Mouse (Mus musculus): Measurements from ENCODE around the gene Gm29735.
"Not testable (repeated sequence)": the region's sequence is repeated elsewhere in the genome, so short reads cannot be mapped to it uniquely, and the experiment has no call there.

Gene Gm29735

DNA sequence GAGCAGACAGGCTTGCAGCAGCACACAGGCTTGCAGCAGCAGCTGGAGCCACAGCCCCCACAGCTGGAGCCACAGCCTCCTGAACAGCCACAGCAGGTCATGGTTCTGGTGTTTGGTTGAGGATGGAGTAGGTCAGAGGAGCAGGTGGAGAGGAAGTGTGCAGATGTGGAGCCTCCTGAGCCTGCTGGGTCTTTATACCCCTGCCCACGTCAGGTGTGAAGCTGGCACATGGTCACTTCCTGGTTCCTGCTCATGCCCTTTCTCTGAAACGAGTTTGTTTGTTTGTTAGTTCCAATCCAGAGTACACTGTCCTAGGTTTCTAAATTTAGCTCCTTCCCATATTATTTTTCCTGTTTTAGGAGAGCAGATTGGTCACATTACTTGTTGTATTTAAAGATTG lies at the start of gene Gm29735:
TSS of gene Gm29735 (minus strand) at position 101 of the 400 bp plus-strand sequence.
- not testable (repeated sequence) for DNase-seq (ENCODE audit: low spot score)

DNA sequence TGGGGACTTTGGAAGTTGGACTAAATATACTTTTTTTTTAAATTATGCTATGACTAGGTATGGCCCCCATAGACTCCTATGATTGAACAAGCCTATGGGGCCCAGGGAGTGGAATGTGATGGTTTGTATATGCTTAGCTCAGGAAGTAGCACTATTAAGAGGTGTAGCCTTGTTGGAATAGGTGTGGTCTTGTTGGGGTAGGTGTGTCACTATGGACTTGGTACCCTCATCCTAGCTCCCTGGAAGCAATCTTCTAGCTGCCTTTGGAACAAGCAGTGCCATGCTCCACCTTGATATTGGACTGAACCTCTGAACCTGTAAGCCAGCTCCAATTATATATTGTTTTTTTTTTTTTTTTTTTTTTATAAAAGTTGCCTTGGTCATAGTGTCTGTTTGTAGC lies 48.6 kb upstream of the Gm29735 start:
- DNase-seq (ENCODE audit: low spot score): no peak

GRCm38 (mm10) chr7:142201064-142201463 lies 44.2 kb upstream of the Gm29735 start, which contains the start of gene Krtap5-3:
Krtap5-3 (plus strand) TSS chr7:142201364.
- no peak for DNase-seq (ENCODE audit: low spot score)

GRCm38 (mm10) chr7:142198748-142199147 lies 41.8 kb upstream of the Gm29735 start:
- DNase-seq (ENCODE audit: low spot score): no peak

DNA sequence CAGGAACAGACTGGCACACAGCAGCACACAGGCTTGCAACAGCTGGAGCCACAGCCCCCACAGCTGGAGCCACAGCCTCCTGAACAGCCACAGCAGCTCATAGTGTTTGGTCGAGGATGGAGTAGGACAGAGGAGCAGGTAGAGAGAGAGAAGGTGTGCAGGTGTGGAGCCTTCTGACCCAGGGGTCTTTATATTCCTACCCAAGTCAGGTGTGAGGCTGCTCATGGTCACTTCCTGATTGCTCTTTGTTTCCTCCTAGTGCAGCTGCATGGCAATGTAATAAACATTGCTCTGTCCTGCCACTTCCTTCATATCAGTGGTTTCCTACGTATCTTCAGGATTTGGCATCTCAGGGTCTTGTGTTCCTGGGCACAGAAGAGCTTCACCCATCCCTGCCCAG lies 33.4 kb upstream of the Gm29735 start, which contains the start of gene Gm10153:
TSS of gene Gm10153 (minus strand) at position 101 of the 400 bp plus-strand sequence.
- no peak for DNase-seq (ENCODE audit: low spot score)

- DNase-seq (ENCODE audit: low spot score): no peak
Observed at GRCm38 (mm10) chr7:142188156-142188555, 31.2 kb upstream of the Gm29735 start.

GRCm38 (mm10) chr7:142181021-142181420 lies 24.1 kb upstream of the Gm29735 start:
- no peak for DNase-seq (ENCODE audit: low spot score)

DNA sequence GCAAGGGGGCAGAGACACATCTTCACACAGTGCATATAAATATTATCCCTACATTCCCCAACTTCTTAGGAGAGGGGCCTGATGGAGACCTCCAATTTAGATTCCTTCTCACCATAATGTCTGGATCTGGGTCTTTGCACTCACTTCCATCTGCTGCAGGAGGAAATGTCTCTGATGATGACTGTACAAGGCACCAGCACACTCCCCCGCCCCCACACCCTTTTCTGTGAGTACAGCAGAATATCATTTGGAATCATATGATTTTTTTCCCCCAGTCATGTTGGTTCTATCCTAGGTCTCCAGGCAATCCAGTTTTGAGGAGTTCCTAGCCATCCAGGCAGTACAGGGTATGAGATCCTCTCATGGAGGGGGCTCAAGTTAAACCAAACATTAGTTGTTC lies 21.8 kb upstream of the Gm29735 start:
- no peak for DNase-seq (ENCODE audit: low spot score)

- DNase-seq (ENCODE audit: low spot score): not testable (repeated sequence)
Observed at GRCm38 (mm10) chr7:142175905-142176304, 19.0 kb upstream of the Gm29735 start, which contains the start of gene Krtap5-2. Krtap5-2 (minus strand) TSS chr7:142176005.

DNA sequence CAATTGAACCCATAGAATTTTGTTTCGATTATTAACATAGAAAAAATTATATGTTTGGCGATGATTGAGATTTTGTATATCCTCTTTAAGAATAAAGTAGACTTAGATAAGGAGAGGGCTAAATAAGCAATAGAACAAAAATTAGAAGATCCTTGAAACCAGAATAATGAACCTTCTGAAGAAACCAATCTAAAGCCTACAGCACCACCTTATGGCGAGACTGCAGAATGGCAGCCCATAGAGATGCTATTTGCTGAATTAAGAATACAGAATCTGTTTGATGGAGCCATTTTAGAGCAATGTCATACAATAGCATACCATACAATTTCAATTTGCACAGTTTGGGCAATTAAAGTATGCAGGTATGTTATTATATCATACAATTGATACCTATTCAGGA lies 12.9 kb upstream of the Gm29735 start:
- peak; percentile 58 for DNase-seq (ENCODE audit: low spot score)

DNA sequence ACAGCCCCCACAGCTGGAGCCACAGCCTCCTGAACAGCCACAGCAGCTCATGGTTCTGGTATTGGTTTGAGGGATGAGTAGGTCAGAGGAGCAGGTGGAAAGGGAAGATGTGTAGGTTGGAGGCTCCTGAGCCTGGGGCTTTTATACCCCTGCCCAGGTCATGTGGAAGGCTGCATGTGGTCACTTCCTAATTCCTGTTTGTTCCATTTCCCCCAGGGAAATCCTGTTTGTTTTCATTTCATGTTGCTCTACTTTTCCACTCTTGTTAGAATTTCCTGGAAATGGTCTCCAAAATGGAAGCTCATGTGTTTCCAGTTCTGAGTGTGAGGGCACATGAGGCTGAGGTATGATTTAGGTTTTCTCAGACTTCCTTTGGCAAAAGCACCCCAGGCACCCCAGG lies 8.7 kb upstream of the Gm29735 start, which contains the start of gene Gm4553:
TSS of gene Gm4553 (minus strand) at position 101 of the 400 bp plus-strand sequence.
- DNase-seq (ENCODE audit: low spot score): not testable (repeated sequence)

DNA sequence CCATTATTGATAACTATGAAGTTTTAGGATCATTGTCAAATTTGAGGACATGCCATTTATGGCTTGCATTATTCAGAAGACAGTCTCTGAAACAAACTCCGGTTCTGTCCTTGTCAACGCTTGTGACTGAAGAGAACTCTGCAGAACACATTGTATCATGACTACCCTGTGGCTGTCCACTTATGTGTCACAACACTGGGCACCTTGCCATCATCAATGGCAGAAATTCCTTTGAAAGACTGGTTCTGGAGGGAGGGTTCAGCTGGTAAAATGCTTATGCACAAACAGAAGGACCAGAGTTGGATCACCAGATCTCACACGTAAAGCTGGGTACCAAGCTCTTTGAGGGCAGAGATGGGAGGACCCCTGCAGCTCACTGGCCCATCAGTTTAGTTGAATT lies 2.5 kb upstream of the Gm29735 start:
- no peak for DNase-seq (ENCODE audit: low spot score)

DNA sequence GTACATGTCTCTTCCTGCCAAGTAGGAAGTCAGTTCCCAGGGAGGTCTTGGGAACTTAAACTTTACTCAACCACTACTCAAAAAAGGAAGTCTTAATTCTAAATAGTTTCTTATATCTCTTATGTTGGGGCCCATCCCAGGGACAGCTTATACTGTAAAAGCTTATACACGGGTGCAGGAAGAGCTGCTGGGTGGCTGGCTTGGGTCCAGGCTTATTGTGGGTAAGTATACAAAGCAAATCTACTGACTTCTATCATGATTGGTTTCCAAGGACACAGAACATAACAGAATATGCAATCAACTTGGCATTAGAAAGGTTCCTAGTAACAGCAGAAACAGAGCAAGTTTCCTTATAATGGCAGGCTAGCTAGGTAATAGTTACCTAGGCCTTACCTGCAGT lies 1.6 kb downstream of the Gm29735 start:
- no peak for DNase-seq (ENCODE audit: low spot score)

DNA sequence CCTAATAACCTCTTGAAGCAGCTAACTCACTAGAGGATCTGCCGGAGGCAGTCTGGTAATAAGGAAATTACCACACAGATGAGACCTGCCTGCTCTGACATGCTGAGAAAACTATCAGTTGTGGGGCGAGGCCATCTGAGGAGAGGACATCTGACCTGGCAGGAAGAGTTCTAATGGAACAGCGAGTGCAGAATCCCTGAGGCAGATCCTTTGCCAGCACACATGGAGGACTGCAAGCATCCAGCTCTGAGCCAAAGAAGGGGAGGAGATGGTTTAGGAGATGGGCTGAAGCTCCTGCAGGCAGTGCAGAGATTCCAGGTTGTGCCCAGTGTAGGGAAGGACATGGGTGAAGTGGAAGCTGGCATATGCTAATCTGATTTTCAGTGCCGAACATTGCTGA lies 4.7 kb downstream of the Gm29735 start:
- DNase-seq (ENCODE audit: low spot score): no peak

DNA sequence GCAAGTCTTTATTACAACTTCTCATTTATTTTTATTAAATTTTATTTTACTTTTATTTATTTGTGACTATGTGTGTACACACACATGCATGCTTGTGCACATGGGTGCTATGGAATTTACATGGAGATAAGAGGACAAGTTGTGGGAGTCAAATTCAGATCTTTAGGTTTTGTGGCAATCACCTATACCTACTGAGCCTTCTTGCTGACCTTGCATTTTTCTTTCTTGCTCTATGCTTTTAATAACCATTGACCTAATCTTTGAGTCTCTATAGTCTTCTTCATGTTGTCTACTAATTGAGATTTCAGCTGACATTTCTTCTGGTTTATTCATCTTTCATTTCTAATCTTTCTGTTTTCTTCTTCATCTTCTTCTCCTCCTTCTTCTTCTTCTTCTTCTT lies 8.3 kb downstream of the Gm29735 start:
- no peak for DNase-seq (ENCODE audit: low spot score)

DNA sequence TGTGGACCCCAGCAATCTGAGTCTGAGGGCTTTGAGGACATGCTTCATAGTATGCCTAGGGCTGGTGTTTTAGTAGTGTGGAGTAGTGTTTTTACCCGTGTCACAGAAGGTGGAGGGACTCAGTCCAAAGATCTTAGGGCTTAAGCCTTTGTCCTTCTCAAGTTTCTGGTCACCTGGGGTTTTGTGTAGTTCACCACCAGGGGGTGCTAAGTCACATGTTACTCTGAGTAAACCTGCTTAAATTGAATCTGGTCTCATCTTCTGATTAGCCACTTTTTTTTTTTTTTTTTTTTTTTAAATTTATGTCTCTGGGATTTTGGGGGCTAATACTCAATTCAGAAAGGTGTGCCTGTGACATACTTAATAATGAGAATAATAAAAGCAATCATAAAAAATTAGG lies 10.9 kb downstream of the Gm29735 start:
- peak; percentile 59 for DNase-seq (ENCODE audit: low spot score)

GRCm38 (mm10) chr7:142145413-142145940 lies 11.4 kb downstream of the Gm29735 start:
- DNase-seq (ENCODE audit: low spot score): no peak

DNA sequence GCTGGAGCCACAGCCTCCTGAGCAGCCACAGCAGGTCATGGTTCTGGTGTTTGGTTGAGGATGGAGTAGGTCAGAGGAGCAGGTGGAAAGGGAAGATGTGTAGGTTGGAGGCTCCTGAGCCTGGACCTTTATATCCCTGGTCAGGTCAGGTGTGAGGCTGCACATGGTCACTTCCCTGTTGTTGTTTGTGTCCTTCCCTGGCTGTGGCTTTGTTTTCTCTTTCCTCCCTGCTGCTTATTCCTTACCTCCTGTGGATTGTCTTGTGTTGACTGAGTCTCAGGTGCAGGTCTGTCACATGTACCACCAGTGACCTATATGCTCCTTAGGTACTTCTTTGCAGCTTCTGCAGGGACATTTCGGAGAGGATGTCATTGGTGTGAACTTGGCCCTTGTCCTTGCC lies 12.4 kb downstream of the Gm29735 start, which contains the start of gene Gm45337:
TSS of gene Gm45337 (minus strand) at position 101 of the 400 bp plus-strand sequence.
- DNase-seq (ENCODE audit: low spot score): no peak

DNA sequence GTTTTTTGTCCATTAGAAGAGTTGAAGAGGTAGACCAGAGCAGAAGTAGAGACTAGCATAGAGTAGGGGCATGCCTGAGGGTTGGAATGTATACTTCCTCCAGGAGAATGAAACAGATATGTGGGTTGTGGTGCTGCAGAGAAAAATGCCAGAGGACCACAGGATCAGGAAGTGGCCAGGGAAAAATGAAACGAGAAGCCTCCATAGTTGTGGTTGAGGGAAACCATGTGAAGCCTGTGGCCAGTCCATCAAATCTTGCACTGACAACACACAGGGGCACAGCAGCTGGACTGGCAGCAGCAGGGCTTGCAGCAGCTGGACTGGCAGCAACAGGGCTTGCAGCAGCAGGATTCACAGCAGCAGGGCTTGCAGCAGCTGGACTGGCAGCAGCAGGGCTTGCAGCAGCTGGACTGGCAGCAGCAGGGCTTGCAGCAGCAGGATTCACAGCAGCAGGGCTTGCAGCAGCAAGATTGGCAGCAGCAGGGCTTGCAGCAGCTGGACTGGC lies 13.4 kb downstream of the Gm29735 start:
- not testable (repeated sequence) for DNase-seq (ENCODE audit: low spot score)

DNA sequence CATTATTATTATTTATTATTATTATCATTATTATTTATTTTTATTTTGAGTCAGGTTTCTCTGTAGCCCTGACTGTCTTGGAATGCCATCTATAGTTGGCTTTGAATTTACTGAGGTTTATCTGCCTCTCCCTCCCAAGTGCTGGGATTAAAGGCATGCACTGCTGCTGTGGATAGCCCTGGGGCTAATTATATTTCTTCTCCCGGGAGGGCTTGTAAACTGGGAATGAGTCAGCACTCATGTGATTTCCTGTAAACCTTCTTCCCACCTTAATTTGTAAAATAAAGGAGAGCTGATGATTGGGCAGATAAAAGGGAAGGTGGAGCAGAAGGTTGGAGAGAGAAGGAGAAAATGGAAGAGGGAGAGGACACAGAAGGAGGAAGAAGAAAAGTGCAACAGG lies 16.2 kb downstream of the Gm29735 start:
- peak; percentile 16 for DNase-seq (ENCODE audit: low spot score)

DNA sequence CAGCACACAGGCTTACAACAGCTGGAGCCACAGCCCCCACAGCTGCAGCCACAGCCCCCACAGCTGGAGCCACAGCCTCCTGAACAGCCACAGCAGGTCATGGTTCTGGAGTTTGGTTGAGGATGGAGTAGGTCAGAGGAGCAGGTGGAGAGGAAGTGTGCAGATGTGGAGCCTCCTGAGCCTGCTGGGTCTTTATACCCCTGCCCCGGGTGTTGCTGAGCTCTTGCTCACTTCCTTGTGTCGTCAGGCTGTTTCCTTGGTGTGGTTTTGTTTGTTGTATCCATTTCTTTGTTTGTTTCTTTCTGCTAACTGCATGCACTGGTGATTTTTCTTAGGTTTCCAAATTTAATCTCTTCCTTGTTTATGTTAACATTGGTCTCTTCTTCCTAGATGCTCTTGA lies 21.0 kb downstream of the Gm29735 start, which contains the start of gene Gm39115:
TSS of gene Gm39115 (minus strand) at position 101 of the 400 bp plus-strand sequence.
- DNase-seq (ENCODE audit: low spot score): not testable (repeated sequence)

GRCm38 (mm10) chr7:142134206-142134995 lies 22.5 kb downstream of the Gm29735 start:
- peak; percentile 45 for DNase-seq (ENCODE audit: low spot score)

DNA sequence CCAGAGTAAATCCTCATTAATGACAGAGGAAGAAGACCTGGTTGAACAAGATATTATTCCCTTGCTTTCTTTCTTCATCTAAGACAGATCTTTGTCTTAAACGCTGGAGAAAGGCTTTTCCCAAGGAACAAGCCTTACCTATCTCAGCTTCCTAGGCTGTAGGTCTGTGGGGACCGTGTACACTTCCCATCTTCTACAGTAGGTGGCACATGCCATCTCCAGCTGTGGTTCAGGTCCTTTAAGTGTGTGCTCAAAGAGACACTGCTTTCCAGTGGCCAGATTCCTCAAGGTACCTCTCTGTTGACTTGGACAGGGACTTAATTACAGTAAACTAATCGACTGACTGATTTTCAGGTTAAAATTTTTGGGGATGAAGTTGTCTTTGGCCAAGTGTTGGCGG lies 28.1 kb downstream of the Gm29735 start:
- DNase-seq (ENCODE audit: low spot score): no peak

Data from MN1 (cell line).